Mouse (Mus musculus) lung, embryonic 14.5 days (tissue): ENCODE measurements around the gene Nr1h2. TPM values are rescaled to one million over a fixed set of nuclear protein-coding genes. Genes with fewer than 3 reads are reported as not detected.
A peak's percentile ranks its signal among the peaks of the same experiment; 100 is the strongest.

ENCODE experiments used
- ATAC-seq: fragments of 200-750 bp; cut with Nextera tagmentation; 2 replicates; pipeline ENCODE4 v1.8.0; 2017; ENCODE audit warnings: mild to moderate bottlenecking, moderate TSS enrichment, moderate library complexity; ENCODE audit not compliant: insufficient read depth
- DNase-seq: peaks from one replicate; pipeline ENCODE4 v3.0.0-alpha.2; 2015
- H3K27ac ChIP-seq: fragments of 300-500 bp; sonication (generic); 2 replicates; pipeline ENCODE4 v1.5.1; 2014; ENCODE audit warnings: low read depth, mild to moderate bottlenecking, moderate library complexity
- H3K27me3 ChIP-seq: fragments of 300-500 bp; sonication (generic); 2 replicates; pipeline ENCODE4 v1.6.1; 2014; ENCODE audit warnings: low read length, control low read depth; ENCODE audit not compliant: insufficient read depth
- H3K36me3 ChIP-seq: fragments of 300-500 bp; sonication (generic); 2 replicates; pipeline ENCODE4 v1.6.1; 2014; ENCODE audit warnings: control low read depth; ENCODE audit not compliant: insufficient read depth
- H3K4me1 ChIP-seq: fragments of 300-500 bp; sonication (generic); 2 replicates; pipeline ENCODE4 v1.6.1; 2014; ENCODE audit warnings: antibody characterized with exemption, control low read depth; ENCODE audit not compliant: insufficient read depth
- H3K4me2 ChIP-seq: fragments of 300-500 bp; sonication (generic); 2 replicates; pipeline ENCODE4 v1.6.1; 2014; ENCODE audit warnings: mild to moderate bottlenecking
- H3K4me3 ChIP-seq: fragments of 300-500 bp; sonication (generic); 2 replicates; pipeline ENCODE4 v1.5.1; 2014; ENCODE audit warnings: low read depth, low read length
- H3K9ac ChIP-seq: fragments of 300-500 bp; sonication (generic); 2 replicates; pipeline ENCODE4 v1.6.1; 2014
- H3K9me3 ChIP-seq: fragments of 300-500 bp; sonication (generic); 2 replicates; pipeline ENCODE4 v1.6.1; 2016; ENCODE audit warnings: low read depth, low read length, control low read depth
- CTCF ChIP-seq: IDR thresholded peaks from 2 replicates; pipeline ENCODE4 v1.5.1; 2016; ENCODE audit warnings: antibody characterized with exemption, low read depth
- WGBS: fragments of 180-500 bp; shearing (Covaris S2); extraction: QIAGEN DNeasy Blood & Tissue Kit; methylation state at CpG from one replicate; pipeline ENCODE4 v1.1.7; 2014; 5-methylcytosine and 5-hydroxymethylcytosine counted together
- polyA plus RNA-seq: library from polyadenylated mRNA; unstranded; fragments of >200 nt; fragmentation: Nextera tagmentation; extraction: Ambion mirVana; gene quantifications from 2 replicates; pipeline ENCODE4 v1.2.1, GENCODE M21; 2014

Nr1h2 gene
- polyA plus RNA-seq, 1 experiment from 2014 or later, result 66.0 TPM

DNA sequence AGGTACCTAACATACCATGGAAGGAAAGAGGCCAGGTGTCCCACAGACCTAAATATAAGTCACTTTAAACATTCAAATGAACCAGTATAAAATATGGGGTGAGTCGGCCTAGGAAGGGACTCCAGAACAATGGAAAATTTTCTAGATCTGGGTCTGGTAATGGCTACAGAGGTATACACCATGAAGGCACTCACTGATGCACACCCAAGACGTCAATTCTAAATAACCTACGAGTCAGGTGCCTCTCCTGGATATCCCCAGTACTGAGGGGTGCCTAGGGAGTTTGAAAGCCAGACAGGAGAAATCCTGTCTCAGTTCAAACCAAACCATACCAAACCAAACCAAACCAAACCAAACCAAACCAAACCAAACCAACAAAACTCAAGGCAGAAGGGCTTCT is 23.2 kb downstream of the Nr1h2 start:
- 77% methylated on average over 3 of the region's 3 CpGs for WGBS
- peaks cover 33% of the 10 kb centered on the region for H3K36me3 ChIP-seq
- no peak overlapping the region for H3K27ac ChIP-seq
- TF ChIP-seq CTCF, result no peak
- no peaks in the 10 kb centered on the region for H3K4me1 ChIP-seq
- DNase-seq (no peak), ATAC-seq (no peak)
- H3K4me2 ChIP-seq, result no peak overlapping the region
- H3K4me3 ChIP-seq, result no peak overlapping the region
- H3K27me3 ChIP-seq, result peaks cover 17% of the 10 kb centered on the region; the same call in 1 of the 2 replicates
- H3K9ac ChIP-seq, result no peak overlapping the region
- H3K9me3 ChIP-seq, result no peaks in the 10 kb centered on the region

DNA sequence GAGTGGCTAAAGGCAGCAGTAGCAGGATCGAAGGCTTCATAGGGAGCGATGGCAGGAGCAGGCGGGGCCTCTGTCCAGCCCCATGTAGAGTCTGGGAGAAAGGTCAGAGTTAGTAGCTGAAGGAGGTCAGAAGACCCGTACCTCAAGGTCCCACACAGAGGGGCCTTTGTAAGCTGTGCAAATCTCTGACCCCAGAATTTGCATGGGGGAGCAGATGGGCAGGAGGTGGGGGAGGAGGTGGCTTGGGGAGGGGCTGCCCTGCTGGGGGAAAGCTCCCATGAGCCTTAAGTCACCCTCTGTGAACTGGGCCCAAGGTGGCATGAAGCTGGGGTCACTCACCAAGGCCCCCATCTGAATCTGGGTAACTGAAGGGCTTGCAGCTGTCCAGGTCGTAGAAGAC is 24.2 kb downstream of the Nr1h2 start:
- H3K4me1 ChIP-seq, result 0 out of 2 replicates have a peak, but pooled peaks cover 3% of the 10 kb centered on the region
- no peaks in the 10 kb centered on the region for H3K9me3 ChIP-seq
- no peak for DNase-seq
- H3K4me3 ChIP-seq, result no peak overlapping the region
- peaks cover 24% of the 10 kb centered on the region for H3K36me3 ChIP-seq
- no peak overlapping the region for H3K4me2 ChIP-seq
- H3K27ac ChIP-seq, result no peak overlapping the region
- no peak overlapping the region for H3K9ac ChIP-seq
- H3K27me3 ChIP-seq, result peaks cover 22% of the 10 kb centered on the region; the same call in 1 of the 2 replicates
- TF ChIP-seq CTCF, result no peak
- WGBS, result 56% methylated on average over 5 of the region's 5 CpGs
- no peak for ATAC-seq

DNA sequence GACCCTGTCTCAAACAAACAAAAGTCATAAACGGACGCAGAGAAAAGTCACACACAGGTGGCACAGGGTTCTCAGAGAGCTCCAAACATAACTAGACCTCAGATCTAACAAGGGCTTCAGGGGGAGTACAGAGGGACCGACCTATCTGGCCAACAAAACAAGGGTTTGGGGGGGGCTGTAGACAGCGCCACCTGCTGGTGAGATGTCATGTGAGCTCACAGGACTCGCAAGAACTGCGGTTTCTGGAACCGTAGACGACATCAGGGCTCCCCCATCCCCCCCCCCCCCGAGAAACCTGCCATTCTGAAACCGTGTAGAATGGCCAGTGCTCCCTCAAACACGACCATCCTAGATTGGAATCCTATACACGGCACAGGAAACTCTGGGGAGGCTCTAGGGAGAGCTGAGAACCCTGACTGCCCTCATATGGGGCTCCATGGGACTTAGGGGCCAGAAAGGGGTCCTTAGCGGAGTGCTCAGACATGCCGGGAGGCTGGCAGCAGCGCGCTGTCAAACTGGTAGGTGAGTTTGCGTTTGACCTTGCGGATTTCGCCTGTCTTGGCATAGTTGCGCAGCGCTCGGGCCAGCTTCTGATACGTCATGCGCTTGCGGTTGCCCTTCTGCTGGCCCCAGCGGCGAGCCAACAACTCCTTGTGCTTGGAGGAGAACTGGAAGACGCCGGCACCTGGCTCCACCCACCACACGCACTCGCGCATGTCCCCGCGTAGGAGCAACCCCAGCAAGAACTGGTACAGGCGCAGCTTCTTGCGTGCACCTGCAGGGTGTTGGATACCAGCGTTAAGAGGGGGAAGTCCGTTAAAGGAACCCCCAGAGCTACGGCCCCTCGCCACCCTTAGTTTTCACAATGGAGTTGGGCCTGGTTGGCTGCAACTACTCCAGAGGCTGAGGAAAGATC is 26.0 kb downstream of the Nr1h2 start:
- 5% methylated on average over 40 of the region's 40 CpGs for WGBS
- TF ChIP-seq CTCF, result peak; percentile 82
- no peak for ATAC-seq
- Histone ChIP-seq H3K27me3 (peaks cover 38% of the 10 kb centered on the region; the same call in 1 of the 2 replicates), H3K27ac (no peak overlapping the region), H3K4me2 (peak overlapping the region; percentile 64), H3K36me3 (peaks cover 6% of the 10 kb centered on the region), H3K4me1 (0 out of 2 replicates have a peak, but pooled peaks cover 3% of the 10 kb centered on the region), H3K9me3 (no peaks in the 10 kb centered on the region), H3K4me3 (peak overlapping the region; percentile 26), H3K9ac (peak overlapping the region; percentile 27; the same call in 1 of the 2 replicates)
- peak; percentile 82 for DNase-seq

DNA sequence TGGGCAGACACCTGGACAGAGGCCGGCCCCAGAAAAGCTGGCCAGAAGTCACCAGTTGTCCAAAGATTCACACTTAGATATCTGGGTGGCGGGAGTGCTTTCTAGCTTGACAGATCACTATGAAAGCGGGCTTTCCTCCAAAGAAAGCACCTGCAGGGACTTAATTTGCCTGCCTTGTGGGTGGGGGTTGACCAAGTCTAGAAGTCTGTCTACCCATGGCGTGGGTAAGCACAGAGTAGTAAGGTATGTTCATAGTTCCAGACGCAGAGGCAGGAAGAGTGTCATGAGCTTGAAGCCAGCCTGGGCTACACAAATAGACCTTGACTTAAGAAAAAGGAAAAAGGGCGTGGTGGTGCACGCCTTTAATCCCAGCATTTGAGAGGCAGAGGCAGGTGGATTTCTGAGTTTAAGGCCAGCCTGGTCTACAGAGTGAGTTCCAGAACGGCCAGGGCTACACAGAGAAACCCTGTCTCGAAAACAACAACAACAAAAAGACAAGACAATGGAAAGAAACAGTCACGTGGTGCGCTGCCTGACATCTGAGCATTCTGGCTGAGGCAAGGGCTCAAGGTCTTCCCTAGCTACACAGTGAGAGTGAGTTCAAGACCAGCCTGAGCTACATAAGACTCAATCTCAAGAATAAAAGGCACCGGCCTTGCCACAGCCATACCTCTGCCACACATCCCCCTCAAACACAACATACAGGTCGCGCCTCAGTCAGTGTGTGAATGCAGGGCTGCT is 27.2 kb downstream of the Nr1h2 start:
- DNase-seq (no peak), ATAC-seq (no peak)
- no peak overlapping the region for H3K4me3 ChIP-seq
- WGBS, result 80% methylated on average over 14 of the region's 14 CpGs
- H3K27me3 ChIP-seq, result peaks cover 46% of the 10 kb centered on the region
- H3K9me3 ChIP-seq, result no peaks in the 10 kb centered on the region
- H3K27ac ChIP-seq, result no peak overlapping the region
- H3K36me3 ChIP-seq, result no peaks in the 10 kb centered on the region
- H3K4me1 ChIP-seq, result 0 out of 2 replicates have a peak, but pooled peaks cover 3% of the 10 kb centered on the region
- TF ChIP-seq CTCF, result no peak
- H3K4me2 ChIP-seq, result no peak overlapping the region
- no peak overlapping the region for H3K9ac ChIP-seq

DNA sequence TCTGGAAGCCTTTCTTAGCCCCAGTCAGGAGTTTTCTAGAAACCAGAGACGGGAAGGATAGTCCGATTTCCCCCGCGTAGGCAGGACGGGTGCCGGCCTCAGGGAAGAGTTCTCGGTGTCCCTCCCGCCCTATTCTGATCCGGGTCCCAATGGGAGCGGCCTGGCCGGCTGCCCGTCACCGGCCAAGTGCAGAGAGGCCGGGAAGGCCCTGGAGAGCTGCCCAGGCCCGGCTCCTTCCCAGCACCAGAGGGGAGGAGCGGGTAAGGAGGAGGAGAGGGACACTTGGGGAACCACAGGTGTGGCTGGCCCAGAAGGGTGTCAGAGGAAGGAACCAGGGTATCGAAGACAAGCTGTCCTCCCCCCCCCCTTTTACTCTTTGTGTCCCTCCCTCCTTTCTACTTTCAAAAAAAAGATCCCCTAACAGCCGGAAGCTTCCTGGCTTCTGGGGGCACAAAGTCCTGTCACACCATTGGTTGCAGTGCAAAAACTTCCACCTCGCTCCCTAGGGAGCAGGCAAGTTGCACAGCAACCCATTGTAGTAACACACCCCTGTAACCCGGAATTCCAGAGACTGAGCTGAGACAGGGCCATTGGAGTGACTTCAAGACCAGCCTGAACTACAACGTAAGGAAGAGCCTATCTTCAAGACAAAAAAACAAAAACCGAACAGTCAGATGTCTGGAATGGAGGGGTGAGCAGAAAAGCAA is 28.5 kb downstream of the Nr1h2 start:
- H3K4me2 ChIP-seq, result peak overlapping the region; percentile 45
- no peak for TF ChIP-seq CTCF
- H3K27ac ChIP-seq, result no peak overlapping the region
- ATAC-seq (peak; percentile 58), DNase-seq (peak; percentile 84)
- H3K4me1 ChIP-seq, result 0 out of 2 replicates have a peak, but pooled peaks cover 3% of the 10 kb centered on the region
- H3K36me3 ChIP-seq, result no peaks in the 10 kb centered on the region
- peak overlapping the region; percentile 4; the same call in 1 of the 2 replicates for H3K4me3 ChIP-seq
- no peaks in the 10 kb centered on the region for H3K9me3 ChIP-seq
- H3K9ac ChIP-seq, result peak overlapping the region; percentile 33; the same call in 1 of the 2 replicates
- H3K27me3 ChIP-seq, result peaks cover 46% of the 10 kb centered on the region
- 12% methylated on average over 22 of the region's 22 CpGs for WGBS

DNA sequence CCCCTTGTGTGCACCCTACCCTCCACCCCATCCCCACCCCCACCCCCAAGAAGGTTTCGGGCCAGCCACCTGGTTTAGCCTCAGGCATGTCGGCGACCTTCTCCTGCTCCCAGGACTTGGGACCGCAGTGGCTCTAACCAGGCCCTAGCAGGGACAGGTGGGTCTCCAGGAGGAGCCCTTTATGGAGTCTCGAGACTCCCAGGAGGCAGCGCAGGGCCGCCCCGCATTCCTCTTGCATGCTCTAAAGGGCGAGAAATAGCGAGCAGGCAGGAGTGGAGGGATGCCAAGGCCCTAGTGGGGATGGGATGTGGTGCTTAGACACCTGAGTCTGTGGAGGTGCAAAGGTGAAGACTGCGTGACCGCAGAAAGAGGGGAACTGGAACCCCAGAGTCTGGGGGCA is 29.2 kb downstream of the Nr1h2 start, which contains the start of gene Mybpc2:
Gene Mybpc2, minus strand, starts transcription at position 155 of the 400 bp plus-strand sequence.
- peak within 1 kb of the TSS; percentile 33; the same call in 1 of the 2 replicates for H3K9ac ChIP-seq
- WGBS, result 25% methylated on average over 12 of the region's 12 CpGs
- no peak for ATAC-seq
- H3K9me3 ChIP-seq, result no peaks in the 10 kb centered on the region
- no peaks in the 10 kb centered on the region for H3K36me3 ChIP-seq
- peaks cover 46% of the 10 kb centered on the region for H3K27me3 ChIP-seq
- 0 out of 2 replicates have a peak, but pooled peaks cover 3% of the 10 kb centered on the region for H3K4me1 ChIP-seq
- no peak within 1 kb of the TSS for H3K27ac ChIP-seq
- peak; percentile 50 for DNase-seq
- TF ChIP-seq CTCF, result no peak
- peak within 1 kb of the TSS; percentile 45 for H3K4me2 ChIP-seq
- peak within 1 kb of the TSS; percentile 4; the same call in 1 of the 2 replicates for H3K4me3 ChIP-seq
